Mouse (Mus musculus) embryonic fibroblast, embryonic 13.5 days (primary cell): ENCODE measurements around the gene 2010300C02Rik.

Experiments used
- CTCF ChIP-seq: IDR thresholded peaks from 2 replicates; pipeline ENCODE4 v1.5.1; 2011; ENCODE audit warnings: mild to moderate bottlenecking, control low read depth, low read length, moderate library complexity, borderline replicate concordance; ENCODE audit not compliant: insufficient read depth
- POLR2A ChIP-seq: IDR thresholded peaks from 2 replicates; pipeline ENCODE4 v1.6.1; 2011; ENCODE audit warnings: low read depth, mild to moderate bottlenecking, control low read depth, low read length, moderate library complexity

DNA sequence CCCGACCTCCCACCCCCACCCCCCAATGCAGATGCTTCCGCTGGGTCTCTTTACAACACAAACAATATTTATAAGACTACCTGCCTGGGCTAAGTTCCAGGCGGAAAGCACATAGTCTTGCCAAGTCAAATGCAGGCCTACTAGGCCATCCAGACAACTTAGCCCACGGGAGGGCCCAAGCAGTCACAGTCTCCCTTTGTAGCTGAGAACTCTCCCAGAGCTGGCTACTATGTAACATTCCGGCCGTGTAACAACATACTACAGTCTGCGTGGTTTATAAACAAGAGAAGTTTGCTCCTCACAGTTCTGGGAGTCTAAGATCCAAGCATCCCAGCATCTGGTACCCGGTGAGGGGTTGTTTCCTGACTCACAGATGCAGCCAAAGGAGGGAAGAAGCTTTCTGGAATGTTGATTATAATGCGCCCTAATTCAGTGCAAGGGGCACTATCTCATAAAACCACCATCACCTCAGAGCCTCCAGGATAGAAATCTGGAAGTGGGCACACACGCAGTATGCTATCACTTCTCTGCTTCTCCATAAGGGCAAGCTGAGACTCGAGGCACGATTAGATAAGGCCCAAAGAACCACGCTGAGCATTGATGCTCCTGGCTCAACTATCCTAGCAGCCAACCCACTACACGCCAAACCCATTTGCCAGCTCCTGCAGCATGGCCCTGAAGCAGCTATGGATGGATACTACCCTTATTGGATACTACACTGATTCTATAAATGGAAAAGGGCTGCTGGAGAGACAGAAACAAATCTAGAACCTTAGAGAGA, 2.3 kb downstream of the 2010300C02Rik start:
- TF ChIP-seq CTCF (no peak), POLR2A (no peak)
